Mouse (Mus musculus): Measurements from ENCODE around the gene Hmga2. TPM values are rescaled to one million over a fixed set of nuclear protein-coding genes. Genes with fewer than 3 reads are reported as not detected.

Gene Hmga2
- 89.2 and 100 TPM in 2 replicates for polyA plus RNA-seq (2016; fragmentation: Nextera tagmentation; extraction: Ambion mirVana)

DNA sequence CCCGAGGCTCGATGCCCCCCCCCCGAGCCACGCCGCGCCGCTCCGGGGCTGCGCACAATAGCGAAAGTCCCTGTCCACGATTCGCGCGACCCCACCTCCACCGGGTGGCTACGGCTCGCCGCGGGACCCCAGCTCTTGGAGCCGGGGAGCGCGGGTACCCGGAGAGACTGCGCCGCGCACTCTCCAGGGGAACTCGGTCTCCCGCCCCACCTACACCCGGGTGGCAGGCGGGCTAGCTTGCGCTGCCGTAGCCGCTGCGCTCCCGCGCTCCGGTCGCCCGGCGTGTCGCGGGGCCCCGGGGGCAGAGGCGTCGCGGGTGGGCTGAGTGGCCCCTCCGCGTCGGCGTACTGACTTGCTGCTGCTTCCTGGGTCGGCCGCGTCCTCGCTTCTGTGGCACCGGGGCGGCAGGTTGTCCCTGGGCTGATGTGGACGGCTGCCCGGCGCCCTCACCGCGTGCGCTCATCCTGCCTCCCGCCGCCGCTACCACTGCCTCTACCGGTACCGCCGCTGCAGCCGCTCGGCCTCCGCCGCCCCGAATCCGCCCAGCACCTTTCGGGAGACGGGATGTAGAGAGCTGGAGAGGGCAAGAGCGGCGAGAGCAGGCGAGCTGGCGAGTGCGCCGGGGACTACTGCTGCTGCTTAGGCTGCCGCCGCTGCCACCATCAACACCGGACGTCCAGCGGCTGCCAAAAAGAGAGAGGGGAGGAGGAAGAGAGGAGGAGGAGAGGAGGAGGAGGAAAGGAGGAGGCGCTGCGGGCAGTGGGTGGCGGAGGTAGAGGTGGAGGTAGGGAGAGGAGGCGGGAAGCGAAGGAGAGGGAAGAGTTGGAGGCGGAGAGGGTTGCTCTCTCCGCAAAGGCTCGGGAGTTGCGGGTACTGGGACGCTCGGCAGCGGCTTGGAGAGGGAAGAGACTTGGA is at the start of gene Hmga2:
TSS of gene Hmga2 (minus strand) at position 869 of the 915 bp plus-strand sequence.
- WGBS: under 1% methylated on average over 97 of the region's 99 CpGs
- Histone ChIP-seq H3K9ac (peak within 1 kb of the TSS; percentile 97), H3K4me1 (peaks cover 12% of the 10 kb centered on the region), H3K36me3 (no peaks in the 10 kb centered on the region), H3K27me3 (no peaks in the 10 kb centered on the region), H3K9me3 (no peaks in the 10 kb centered on the region), H3K4me3 (peak within 1 kb of the TSS; percentile 94), H3K27ac (peak within 1 kb of the TSS; percentile 99), H3K4me2 (replicated peaks) (peak within 1 kb of the TSS; percentile 87)
- peak; percentile 81 for ATAC-seq (ENCODE audit: insufficient number of reproducible peaks, insufficient read depth, low FRiP score, low TSS enrichment)

DNA sequence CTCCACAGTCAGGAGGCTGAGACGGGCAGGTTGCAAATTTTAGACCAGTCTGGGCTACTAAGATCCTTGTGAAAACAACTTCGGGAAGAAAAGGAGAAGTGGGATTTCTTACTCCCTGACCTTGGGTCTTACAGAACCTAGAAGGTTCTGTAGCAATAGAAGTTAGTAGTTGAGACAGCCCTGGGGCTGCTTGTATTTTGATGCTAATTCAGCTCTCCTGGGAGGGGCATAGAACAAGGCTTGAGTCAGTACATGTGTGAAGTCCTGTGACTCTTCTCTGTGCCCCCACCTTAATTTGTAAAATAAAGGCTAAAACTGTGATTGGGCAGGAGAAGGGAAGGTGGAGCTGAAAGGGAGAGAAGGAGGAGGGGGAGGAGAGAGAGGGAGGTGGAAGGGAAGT is 46.7 kb upstream of the Hmga2 start:
- Histone ChIP-seq H3K4me3 (no peak overlapping the region), H3K4me1 (0 out of 2 replicates have a peak, but pooled peaks cover 10% of the 10 kb centered on the region), H3K27ac (no peak overlapping the region), H3K9me3 (no peaks in the 10 kb centered on the region), H3K27me3 (no peaks in the 10 kb centered on the region), H3K9ac (no peak overlapping the region), H3K36me3 (no peaks in the 10 kb centered on the region), H3K4me2 (replicated peaks) (no peak overlapping the region)
- WGBS: 89% methylated on average over 2 of the region's 2 CpGs
- no peak for ATAC-seq (ENCODE audit: insufficient number of reproducible peaks, insufficient read depth, low FRiP score, low TSS enrichment)

DNA sequence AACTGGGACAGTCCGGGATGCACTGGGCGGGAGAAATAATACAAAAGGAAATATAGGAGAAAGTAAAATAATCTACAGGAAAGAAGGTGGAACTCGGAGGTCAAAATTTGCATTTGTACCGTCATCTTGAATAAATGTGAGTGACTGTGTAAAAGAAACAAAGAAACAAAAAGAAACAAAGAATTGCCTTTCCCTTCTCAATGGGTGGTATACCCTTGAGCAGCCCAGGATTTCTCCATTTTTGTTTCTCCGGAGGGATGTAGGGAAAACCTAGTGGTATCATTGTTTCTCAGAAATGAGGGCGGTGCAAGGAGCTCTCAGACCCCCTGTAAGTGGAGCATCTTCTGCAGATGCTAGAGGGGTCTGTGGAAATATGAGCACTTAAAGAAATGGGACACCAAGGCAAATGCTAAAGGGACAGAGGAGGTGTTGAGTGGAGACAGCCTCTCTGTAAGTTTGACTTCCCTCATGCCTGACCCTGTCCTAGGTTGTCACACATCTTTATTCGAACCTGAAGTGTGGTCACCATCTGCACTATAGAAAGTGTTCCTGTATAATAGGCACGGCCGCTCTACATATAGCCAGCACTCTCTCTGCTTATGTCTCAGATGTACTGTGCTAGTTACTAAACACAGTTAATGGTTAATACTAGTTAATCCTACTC is 45.8 kb upstream of the Hmga2 start:
- no peak for ATAC-seq (ENCODE audit: insufficient number of reproducible peaks, insufficient read depth, low FRiP score, low TSS enrichment)
- Histone ChIP-seq H3K27me3 (no peaks in the 10 kb centered on the region), H3K4me2 (replicated peaks) (no peak overlapping the region)

DNA sequence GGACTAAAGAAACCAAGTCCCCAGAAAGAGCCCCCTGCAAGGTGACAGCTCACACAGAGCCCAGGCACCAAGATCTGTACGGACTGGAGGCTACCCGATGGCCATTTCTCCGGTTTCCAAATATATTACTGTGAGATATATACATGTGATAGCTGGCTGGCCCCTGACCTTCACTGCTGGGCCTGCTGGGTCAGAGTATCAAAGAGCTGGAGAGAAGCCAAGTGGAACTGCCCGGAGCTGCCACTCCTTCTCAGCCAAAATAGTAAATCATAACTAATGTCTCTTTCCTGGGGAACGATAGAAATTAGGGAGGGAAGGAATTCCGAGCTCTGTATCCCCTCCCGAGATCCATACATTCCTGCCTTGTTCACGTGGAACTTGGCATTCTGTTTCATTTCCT is 40.0 kb upstream of the Hmga2 start:
- no peaks in the 10 kb centered on the region for H3K27me3 ChIP-seq
- H3K9me3 ChIP-seq: no peaks in the 10 kb centered on the region
- no peak overlapping the region for H3K9ac ChIP-seq
- no peak for ATAC-seq (ENCODE audit: insufficient number of reproducible peaks, insufficient read depth, low FRiP score, low TSS enrichment)
- 30% methylated on average over 8 of the region's 8 CpGs for WGBS
- H3K4me3 ChIP-seq: no peak overlapping the region
- H3K27ac ChIP-seq: no peak overlapping the region
- H3K4me1 ChIP-seq: peaks cover 22% of the 10 kb centered on the region
- H3K36me3 ChIP-seq: no peaks in the 10 kb centered on the region
- H3K4me2 ChIP-seq (replicated peaks): no peak overlapping the region

More for the DNA sequence above, 45.8 kb upstream of the Hmga2 start:
- H3K9ac ChIP-seq: no peak overlapping the region
- H3K4me1 ChIP-seq: 0 out of 2 replicates have a peak, but pooled peaks cover 10% of the 10 kb centered on the region
- 77% methylated on average over 9 of the region's 9 CpGs for WGBS
- H3K27ac ChIP-seq: no peak overlapping the region
- no peak overlapping the region for H3K4me3 ChIP-seq
- H3K36me3 ChIP-seq: no peaks in the 10 kb centered on the region
- H3K9me3 ChIP-seq: no peaks in the 10 kb centered on the region

DNA sequence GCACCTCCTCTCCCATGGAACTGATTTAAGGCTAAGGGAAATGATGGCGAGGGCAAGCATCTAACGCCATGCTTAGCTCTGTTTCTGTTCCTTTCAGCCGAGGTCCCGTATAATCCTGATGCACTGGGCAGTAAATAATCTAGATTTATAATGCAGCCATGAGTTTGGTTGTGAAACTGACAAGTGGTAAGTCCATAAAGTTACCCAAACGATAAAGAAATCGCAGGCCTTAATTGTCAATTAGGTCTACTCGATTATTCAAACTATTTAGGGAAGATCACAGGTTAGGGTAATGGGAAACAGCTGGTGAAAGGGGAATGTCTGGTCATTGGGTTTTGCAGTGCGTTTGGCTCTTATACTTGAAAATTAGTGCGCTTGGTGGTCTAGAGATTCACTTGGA is 37.5 kb upstream of the Hmga2 start:
- Histone ChIP-seq H3K27ac (peak overlapping the region; percentile 30; the same call in 1 of the 2 replicates), H3K4me2 (replicated peaks) (no peak overlapping the region), H3K4me1 (peaks cover 22% of the 10 kb centered on the region), H3K4me3 (no peak overlapping the region), H3K27me3 (no peaks in the 10 kb centered on the region), H3K36me3 (no peaks in the 10 kb centered on the region), H3K9me3 (no peaks in the 10 kb centered on the region), H3K9ac (no peak overlapping the region)
- whole genome bisulfite sequencing: 34% methylated on average over 9 of the region's 9 CpGs
- ATAC-seq (ENCODE audit: insufficient number of reproducible peaks, insufficient read depth, low FRiP score, low TSS enrichment): no peak

DNA sequence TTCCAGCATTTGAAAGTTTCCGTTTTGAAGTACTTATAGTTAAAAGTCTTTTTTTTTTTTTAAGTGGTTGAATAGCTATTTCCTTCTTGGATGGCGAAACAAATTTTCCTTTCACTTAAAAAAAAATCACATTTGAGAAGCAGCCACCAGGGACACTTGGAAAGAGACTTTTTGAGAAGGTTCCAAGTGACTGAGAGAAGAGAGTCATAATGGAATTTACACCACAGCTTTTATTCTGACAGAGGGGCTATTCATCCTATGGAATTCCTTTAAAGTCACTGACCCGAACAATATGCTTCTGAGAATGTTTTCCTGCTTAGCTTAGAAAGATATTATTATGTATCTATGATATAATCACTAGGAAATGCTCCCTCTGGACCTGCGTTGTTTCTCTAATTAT is 36.7 kb upstream of the Hmga2 start:
- no peak overlapping the region for H3K9ac ChIP-seq
- H3K9me3 ChIP-seq: no peaks in the 10 kb centered on the region
- H3K4me3 ChIP-seq: no peak overlapping the region
- no peak for ATAC-seq (ENCODE audit: insufficient number of reproducible peaks, insufficient read depth, low FRiP score, low TSS enrichment)
- 28% methylated on average over 4 of the region's 4 CpGs for WGBS
- no peaks in the 10 kb centered on the region for H3K27me3 ChIP-seq
- H3K27ac ChIP-seq: no peak overlapping the region
- no peaks in the 10 kb centered on the region for H3K36me3 ChIP-seq
- peaks cover 22% of the 10 kb centered on the region for H3K4me1 ChIP-seq
- H3K4me2 ChIP-seq (replicated peaks): no peak overlapping the region

DNA sequence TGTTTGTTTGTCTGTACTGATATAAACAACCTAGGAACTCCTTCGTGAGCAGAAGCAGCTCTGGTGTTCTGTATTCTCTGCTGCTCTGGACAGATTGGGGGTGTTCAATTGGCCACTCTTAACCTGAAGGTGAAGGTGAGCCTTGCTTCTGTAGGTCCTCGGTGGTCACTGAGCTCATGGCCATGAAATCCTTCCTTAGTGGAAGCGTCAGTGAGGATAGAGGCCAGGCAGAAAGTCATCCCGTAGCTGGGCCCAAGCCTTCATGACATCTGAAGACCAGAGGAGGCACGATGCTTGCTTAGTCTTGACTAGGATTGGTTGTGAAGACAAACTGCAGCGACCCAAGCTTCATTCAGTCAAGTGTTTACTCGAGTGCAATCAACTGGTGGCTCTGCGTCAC is 35.9 kb upstream of the Hmga2 start:
- Histone ChIP-seq H3K36me3 (no peaks in the 10 kb centered on the region), H3K4me1 (peaks cover 22% of the 10 kb centered on the region), H3K9me3 (no peaks in the 10 kb centered on the region), H3K4me3 (no peak overlapping the region), H3K9ac (no peak overlapping the region), H3K27ac (no peak overlapping the region), H3K4me2 (replicated peaks) (no peak overlapping the region), H3K27me3 (no peaks in the 10 kb centered on the region)
- ATAC-seq (ENCODE audit: insufficient number of reproducible peaks, insufficient read depth, low FRiP score, low TSS enrichment): no peak
- 93% methylated on average over 8 of the region's 8 CpGs for WGBS

DNA sequence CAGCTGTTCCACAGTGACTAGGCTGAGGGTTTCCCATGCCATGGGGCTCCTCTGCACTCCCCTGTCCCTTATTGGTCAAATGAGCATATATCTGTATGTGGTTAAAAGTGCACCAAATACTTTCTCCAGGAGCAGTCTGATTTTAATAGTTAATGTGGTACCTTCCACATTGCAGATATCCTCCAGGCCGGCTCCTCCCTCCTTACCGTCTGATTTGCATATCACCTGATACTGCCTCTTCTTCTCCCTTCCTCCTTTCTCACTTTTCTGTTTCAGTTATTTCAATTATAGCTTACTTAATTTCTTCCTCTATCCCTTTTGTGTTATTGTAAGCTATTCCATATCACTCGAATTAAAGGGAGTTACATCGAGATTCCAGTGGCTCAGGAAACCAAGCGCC is 27.7 kb upstream of the Hmga2 start:
- H3K9me3 ChIP-seq: no peaks in the 10 kb centered on the region
- H3K4me3 ChIP-seq: no peak overlapping the region
- H3K27me3 ChIP-seq: no peaks in the 10 kb centered on the region
- no peak overlapping the region for H3K27ac ChIP-seq
- 83% methylated on average over 5 of the region's 5 CpGs for WGBS
- no peak for ATAC-seq (ENCODE audit: insufficient number of reproducible peaks, insufficient read depth, low FRiP score, low TSS enrichment)
- 0 out of 2 replicates have a peak, but pooled peaks cover 3% of the 10 kb centered on the region for H3K4me1 ChIP-seq
- no peak overlapping the region for H3K9ac ChIP-seq
- no peak overlapping the region for H3K4me2 ChIP-seq (replicated peaks)
- H3K36me3 ChIP-seq: no peaks in the 10 kb centered on the region

DNA sequence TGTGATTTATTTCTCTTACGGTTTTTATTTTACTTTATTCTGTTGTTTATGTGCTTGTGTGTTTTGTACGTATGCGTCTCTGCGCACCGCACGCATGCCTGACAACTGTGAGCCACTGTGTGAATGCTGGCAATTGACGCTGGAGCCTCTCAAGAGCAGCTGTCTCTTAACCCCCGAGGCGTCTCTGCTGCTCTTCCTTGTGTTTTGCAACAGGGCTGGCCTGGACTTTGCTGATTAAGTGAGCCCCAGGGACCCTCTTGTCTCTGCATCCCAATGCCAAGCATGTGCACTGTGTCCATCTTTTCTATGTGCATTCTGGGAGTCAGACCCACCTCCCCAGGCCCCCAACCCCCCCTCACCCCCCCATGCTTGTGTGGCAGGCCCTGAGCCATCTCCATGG is 24.5 kb upstream of the Hmga2 start:
- Histone ChIP-seq H3K9ac (no peak overlapping the region), H3K4me1 (0 out of 2 replicates have a peak, but pooled peaks cover 3% of the 10 kb centered on the region), H3K36me3 (no peaks in the 10 kb centered on the region), H3K4me3 (no peak overlapping the region), H3K27me3 (no peaks in the 10 kb centered on the region), H3K9me3 (no peaks in the 10 kb centered on the region), H3K27ac (no peak overlapping the region), H3K4me2 (replicated peaks) (no peak overlapping the region)
- WGBS: 57% methylated on average over 9 of the region's 9 CpGs
- ATAC-seq (ENCODE audit: insufficient number of reproducible peaks, insufficient read depth, low FRiP score, low TSS enrichment): no peak

DNA sequence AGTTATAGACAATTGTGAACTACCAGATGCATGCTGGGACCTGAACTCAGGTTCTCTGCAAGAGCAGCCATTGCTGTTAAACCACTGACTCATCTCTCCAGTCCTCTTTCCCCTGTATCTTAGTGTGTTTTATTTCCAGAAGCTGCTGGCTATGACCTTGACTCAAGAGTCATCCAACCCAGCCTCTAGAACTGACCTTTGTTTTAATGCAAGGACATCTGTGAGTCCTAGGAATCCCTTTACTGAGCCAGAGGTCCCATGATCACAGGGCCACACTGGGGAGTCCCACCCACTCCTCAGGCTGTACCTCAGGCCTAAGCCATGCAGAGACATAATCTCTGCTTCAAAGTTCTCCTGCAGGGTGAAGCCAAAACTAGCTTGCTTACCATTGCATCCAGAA is 21.8 kb upstream of the Hmga2 start:
- Histone ChIP-seq H3K4me3 (no peak overlapping the region), H3K9me3 (no peaks in the 10 kb centered on the region), H3K27me3 (no peaks in the 10 kb centered on the region), H3K4me1 (0 out of 2 replicates have a peak, but pooled peaks cover 3% of the 10 kb centered on the region), H3K9ac (no peak overlapping the region), H3K4me2 (replicated peaks) (no peak overlapping the region), H3K27ac (no peak overlapping the region), H3K36me3 (no peaks in the 10 kb centered on the region)
- no peak for ATAC-seq (ENCODE audit: insufficient number of reproducible peaks, insufficient read depth, low FRiP score, low TSS enrichment)

DNA sequence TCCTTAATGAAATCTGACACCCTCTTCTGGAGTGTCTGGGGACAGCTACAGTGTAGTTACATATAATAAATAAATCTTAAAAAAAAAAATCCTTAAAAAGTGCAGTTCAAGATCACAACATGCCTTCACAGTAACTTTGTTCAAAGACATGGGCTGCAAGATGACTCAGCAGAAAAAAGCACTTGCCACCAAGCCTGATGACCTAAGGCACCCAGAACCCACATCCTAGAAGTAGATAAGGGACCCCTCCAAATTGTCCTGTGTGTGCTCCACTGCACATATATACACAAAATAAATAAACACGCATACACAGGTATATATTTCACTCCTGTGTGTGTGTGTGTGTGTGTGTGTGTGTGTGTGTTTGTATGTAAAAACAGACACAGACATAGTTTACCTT is 18.4 kb upstream of the Hmga2 start:
- H3K9me3 ChIP-seq: no peaks in the 10 kb centered on the region
- H3K4me2 ChIP-seq (replicated peaks): no peak overlapping the region
- peaks cover 2% of the 10 kb centered on the region; the same call in 1 of the 2 replicates for H3K4me1 ChIP-seq
- H3K27me3 ChIP-seq: no peaks in the 10 kb centered on the region
- no peaks in the 10 kb centered on the region for H3K36me3 ChIP-seq
- no peak for ATAC-seq (ENCODE audit: insufficient number of reproducible peaks, insufficient read depth, low FRiP score, low TSS enrichment)
- WGBS: 88% methylated on average over 1 of the region's 1 CpGs
- no peak overlapping the region for H3K27ac ChIP-seq
- no peak overlapping the region for H3K4me3 ChIP-seq
- no peak overlapping the region for H3K9ac ChIP-seq

DNA sequence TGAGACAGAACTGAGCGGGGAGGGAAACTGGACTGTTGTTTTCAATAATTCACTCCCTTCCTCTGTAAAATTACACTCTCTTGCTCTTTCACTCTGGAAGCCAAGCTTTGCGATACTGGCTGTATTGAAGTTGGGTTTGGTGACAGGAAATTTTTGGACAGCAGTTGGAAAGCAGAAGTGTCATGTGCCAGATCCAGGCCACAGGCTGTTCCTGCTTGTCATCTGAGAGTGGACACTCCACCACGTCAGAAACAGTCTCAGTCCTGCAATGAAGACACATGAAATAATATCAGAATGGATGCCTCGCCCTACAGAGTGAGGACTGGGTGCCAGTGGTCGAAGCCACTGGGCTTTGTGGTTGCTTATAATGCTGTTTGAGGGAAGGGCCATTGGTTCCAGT is 15.2 kb upstream of the Hmga2 start:
- WGBS: 78% methylated on average over 5 of the region's 5 CpGs
- H3K36me3 ChIP-seq: no peaks in the 10 kb centered on the region
- ATAC-seq (ENCODE audit: insufficient number of reproducible peaks, insufficient read depth, low FRiP score, low TSS enrichment): no peak

More for the DNA sequence above, 15.2 kb upstream of the Hmga2 start:
- H3K4me1 ChIP-seq: peaks cover 6% of the 10 kb centered on the region; the same call in 1 of the 2 replicates
- H3K9ac ChIP-seq: no peak overlapping the region
- peaks cover 5% of the 10 kb centered on the region; the same call in 1 of the 2 replicates for H3K9me3 ChIP-seq
- H3K27me3 ChIP-seq: no peaks in the 10 kb centered on the region
- no peak overlapping the region for H3K4me2 ChIP-seq (replicated peaks)
- H3K27ac ChIP-seq: no peak overlapping the region
- H3K4me3 ChIP-seq: no peak overlapping the region

All from embryonic facial prominence, embryonic 12.5 days (tissue).